Mouse (Mus musculus) neural tube, embryonic 11.5 days (tissue): ENCODE data around the gene Elf4. TPM values are rescaled to one million over a fixed set of nuclear protein-coding genes. Genes with fewer than 3 reads are reported as not detected.
A peak's percentile ranks its signal among the peaks of the same experiment; 100 is the strongest.

Experiments used
- ATAC-seq: fragments of 200-750 bp; cut with Nextera tagmentation; 2 replicates; pipeline ENCODE4 v1.8.0; 2017; ENCODE audit warnings: moderate number of reproducible peaks, mild to moderate bottlenecking, moderate TSS enrichment, moderate library complexity; ENCODE audit not compliant: insufficient read depth, low FRiP score, low TSS enrichment
- DNase-seq: peaks from one replicate; pipeline ENCODE4 v3.0.0-alpha.2; 2015; ENCODE audit warnings: low spot score
- H3K27ac ChIP-seq: fragments of 300-500 bp; sonication (generic); 2 replicates; pipeline ENCODE4 v1.5.1; 2014; ENCODE audit warnings: low read depth, mild to moderate bottlenecking, low read length
- H3K27me3 ChIP-seq: fragments of 300-500 bp; sonication (generic); 2 replicates; pipeline ENCODE4 v1.6.1; 2014; ENCODE audit warnings: mild to moderate bottlenecking, low read length, mixed read lengths; ENCODE audit not compliant: control insufficient read depth, insufficient read depth
- H3K36me3 ChIP-seq: fragments of 300-500 bp; sonication (generic); 2 replicates; pipeline ENCODE4 v1.6.1; 2014; ENCODE audit warnings: mild to moderate bottlenecking, low read length, moderate library complexity, mixed read lengths; ENCODE audit not compliant: control insufficient read depth, insufficient read depth
- H3K4me1 ChIP-seq: fragments of 300-500 bp; sonication (generic); 2 replicates; pipeline ENCODE4 v1.6.1; 2014; ENCODE audit warnings: low read length, mixed read lengths; ENCODE audit not compliant: control insufficient read depth, insufficient read depth
- H3K4me2 ChIP-seq: fragments of 300-500 bp; sonication (generic); 2 replicates; pipeline ENCODE4 v1.6.1; 2014; ENCODE audit warnings: low read depth, mild to moderate bottlenecking, moderate library complexity
- H3K4me3 ChIP-seq: fragments of 300-500 bp; sonication (generic); 2 replicates; pipeline ENCODE4 v1.5.1; 2014; ENCODE audit warnings: low read depth, low read length
- H3K9ac ChIP-seq: fragments of 300-500 bp; sonication (generic); 2 replicates; pipeline ENCODE4 v1.6.1; 2014; ENCODE audit warnings: mild to moderate bottlenecking, low read length
- H3K9me3 ChIP-seq: fragments of 300-500 bp; sonication (generic); 2 replicates; pipeline ENCODE4 v1.6.1; 2016; ENCODE audit warnings: low read length; ENCODE audit not compliant: control insufficient read depth
- WGBS: fragments of 180-500 bp; shearing (Covaris S2); extraction: QIAGEN DNeasy Blood & Tissue Kit; methylation state at CpG from one replicate; pipeline ENCODE4 v1.1.7; 2014; 5-methylcytosine and 5-hydroxymethylcytosine counted together
- polyA plus RNA-seq: library from polyadenylated mRNA; unstranded; fragments of >200 nt; fragmentation: Nextera tagmentation; extraction: Ambion mirVana; gene quantifications from 2 replicates; pipeline ENCODE4 v1.2.1, GENCODE M21; 2014

Elf4 gene
- polyA plus RNA-seq, 1 experiment from 2014 or later: 2.3 TPM

- H3K9me3 ChIP-seq: no peaks in the 10 kb centered on the region
- no peak overlapping the region for H3K27ac ChIP-seq
- no peak overlapping the region for H3K9ac ChIP-seq
- DNase-seq (peak; percentile 27), ATAC-seq (no peak)
- no peaks in the 10 kb centered on the region for H3K36me3 ChIP-seq
- H3K4me1 ChIP-seq: no peaks in the 10 kb centered on the region
- H3K4me2 ChIP-seq: no peak overlapping the region
- no peak overlapping the region for H3K4me3 ChIP-seq
- 58% methylated on average over 7 of the region's 7 CpGs for WGBS
- no peaks in the 10 kb centered on the region for H3K27me3 ChIP-seq
Measured at GRCm38 (mm10) chrX:48383643-48384042, 79.3 kb downstream of the Elf4 start.

- Histone ChIP-seq H3K27ac (no peak overlapping the region), H3K9ac (no peak overlapping the region), H3K9me3 (no peaks in the 10 kb centered on the region), H3K4me2 (no peak overlapping the region), H3K27me3 (no peaks in the 10 kb centered on the region), H3K36me3 (no peaks in the 10 kb centered on the region), H3K4me3 (no peak overlapping the region), H3K4me1 (no peaks in the 10 kb centered on the region)
- 88% methylated on average over 9 of the region's 9 CpGs for WGBS
- ATAC-seq (no peak), DNase-seq (no peak)
Measured at GRCm38 (mm10) chrX:48367841-48368240, 95.1 kb downstream of the Elf4 start.

DNA sequence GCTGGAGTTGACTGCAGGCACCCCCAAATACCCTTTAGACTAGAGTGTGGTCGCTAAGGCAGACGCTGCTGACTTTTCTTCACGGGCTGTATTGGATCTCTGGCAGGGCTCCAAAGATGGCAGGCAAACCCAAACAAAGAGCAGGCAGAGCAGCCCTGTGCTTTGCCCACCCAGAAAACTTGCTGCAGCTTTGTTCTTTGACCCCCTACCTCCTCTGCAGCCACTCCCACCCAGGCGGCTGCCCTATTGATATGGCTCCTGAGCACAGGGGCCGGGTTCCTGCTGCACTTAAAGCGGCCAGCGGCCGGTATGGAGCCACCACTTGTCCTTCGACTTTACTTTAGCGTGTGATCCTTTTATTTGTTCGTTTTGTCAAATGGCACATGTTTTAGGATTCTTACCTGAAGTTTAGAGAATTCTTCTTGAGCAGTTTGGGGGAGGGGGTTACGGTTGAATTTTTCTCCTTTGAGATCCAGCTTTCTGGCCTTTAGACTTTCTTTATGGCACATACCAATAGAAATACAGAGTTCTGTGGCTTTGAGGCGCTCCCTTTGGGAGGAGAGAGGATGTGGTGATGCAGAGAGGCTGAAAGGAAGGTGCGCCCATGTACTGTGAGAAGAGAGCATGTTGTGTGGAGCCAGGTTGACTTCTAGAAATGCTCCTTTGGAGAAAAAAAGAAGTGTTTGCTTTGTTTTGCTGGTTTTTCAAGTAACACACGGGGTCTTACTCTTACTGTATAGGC, 96.9 kb downstream of the Elf4 start:
- H3K4me3 ChIP-seq: no peak overlapping the region
- H3K36me3 ChIP-seq: no peaks in the 10 kb centered on the region
- no peaks in the 10 kb centered on the region for H3K4me1 ChIP-seq
- no peak overlapping the region for H3K9ac ChIP-seq
- no peak overlapping the region for H3K27ac ChIP-seq
- DNase-seq (no peak), ATAC-seq (no peak)
- H3K27me3 ChIP-seq: no peaks in the 10 kb centered on the region
- 38% methylated on average over 15 of the region's 15 CpGs for WGBS
- H3K9me3 ChIP-seq: no peaks in the 10 kb centered on the region
- no peak overlapping the region for H3K4me2 ChIP-seq

Other genes starting within 250 kb of the Elf4 start
- 22.4 and 23.3 TPM in 2 replicates for gene Utp14a, start 206.3 kb downstream of the Elf4 start, polyA plus RNA-seq
- 5.1 and 5.7 TPM in 2 replicates for gene Bcorl1, start 121.8 kb downstream of the Elf4 start, polyA plus RNA-seq
- 72.3 and 83.0 TPM in 2 replicates for gene Aifm1, start 50.4 kb upstream of the Elf4 start, polyA plus RNA-seq
- gene Rab33a, start 56.2 kb upstream of the Elf4 start, polyA plus RNA-seq: 24.3 and 29.9 TPM in 2 replicates
- gene Zfp280c, start 131.4 kb upstream of the Elf4 start, polyA plus RNA-seq: 15.8 and 19.1 TPM in 2 replicates
- 26.7 and 27.2 TPM in 2 replicates for gene Slc25a14, start 160.3 kb upstream of the Elf4 start, polyA plus RNA-seq
- gene Gpr119, start 211.3 kb upstream of the Elf4 start, polyA plus RNA-seq: not detected in 2 replicates
- 21.8 and 21.9 TPM in 2 replicates for gene Rbmx2, start 231.9 kb upstream of the Elf4 start, polyA plus RNA-seq